Mouse (Mus musculus) cortical plate, adult 2 months (tissue): ENCODE measurements at regions not wholly inside any gene's neighbourhood (a gene's known extent, or its start where the extent isn't known, plus 50 kb on each side); places are given as distances from the start of the nearest gene placed in this dataset.

Experiments
- CTCF ChIP-seq: fragments of 200-500 bp; IDR thresholded peaks from 2 replicates; pipeline ENCODE4 v1.5.1; 2011; ENCODE audit warnings: mild to moderate bottlenecking, control low read depth, low read length; ENCODE audit not compliant: insufficient read depth; ENCODE audit errors: extremely low read depth
- POLR2A ChIP-seq: fragments of 200-500 bp; IDR thresholded peaks from 2 replicates; pipeline ENCODE4 v1.6.1; 2011; ENCODE audit warnings: mild to moderate bottlenecking, low read length, control low read depth; ENCODE audit not compliant: insufficient read depth; ENCODE audit errors: extremely low read depth

GRCm38 (mm10) chr2:46521147-46521965 is 1404.2 kb upstream of the Zeb2 start:
- TF ChIP-seq CTCF (no peak), POLR2A (no peak)
